Mouse (Mus musculus) embryonic facial prominence, embryonic 10.5 days (tissue): ENCODE results near the gene Clec2g. TPM values are rescaled to one million over a fixed set of nuclear protein-coding genes. Genes with fewer than 3 reads are reported as not detected.

ENCODE experiments used
- microRNA-seq: library from miRNA; unstranded; fragments of <30 nt; microRNA quantifications from one replicate; pipeline ENCODE4, GENCODE M21; 2017
- polyA plus RNA-seq: library from polyadenylated mRNA; unstranded; fragments of >200 nt; fragmentation: Nextera tagmentation; extraction: Ambion mirVana; gene quantifications from 2 replicates; pipeline ENCODE4 v1.2.1, GENCODE M21; 2016

The Clec2g gene
- polyA plus RNA-seq, 1 experiment from 2014 or later = not detected

Small RNA genes lying within 50 kb of the gene (microRNA-seq; reads per million reads assigned to microRNA genes)
- gene Gm27336 (not detected), gene Mir7649 (not detected)

Other genes starting within 250 kb of the Clec2g start
- gene Klrb1, start 211.3 kb upstream of the Clec2g start, polyA plus RNA-seq = not detected in 2 replicates
- gene Klrb1c, start 145.2 kb upstream of the Clec2g start, polyA plus RNA-seq = not detected in 2 replicates
- not detected in 2 replicates for gene Gm44511, start 108.1 kb upstream of the Clec2g start, polyA plus RNA-seq
- not detected in 2 replicates for gene Klrb1b, start 108.0 kb upstream of the Clec2g start, polyA plus RNA-seq
- gene Clec2i, start 46.8 kb upstream of the Clec2g start, polyA plus RNA-seq = not detected in 2 replicates
- gene BC035044, start 43.3 kb upstream of the Clec2g start, polyA plus RNA-seq = 1.1 and 2.0 TPM in 2 replicates
- gene Klrb1f, start 111.5 kb downstream of the Clec2g start, polyA plus RNA-seq = 0.11 TPM in 1 of 2 replicates, not detected in the other
- gene Clec2e, start 166.5 kb downstream of the Clec2g start, polyA plus RNA-seq = not detected in 2 replicates
- not detected in 2 replicates for gene Clec2d, start 246.2 kb downstream of the Clec2g start, polyA plus RNA-seq